Mouse (Mus musculus) E14TG2a.4 (cell line): ENCODE results near the gene Tcap.

ENCODE experiments used
- CTCF ChIP-seq: conservative IDR thresholded peaks from 2 replicates; pipeline ENCODE4 v1.5.1; 2014; ENCODE audit warnings: low read length
- POU5F1 ChIP-seq: IDR thresholded peaks from 2 replicates; pipeline ENCODE4 v1.6.1; 2014; ENCODE audit warnings: low read length, borderline replicate concordance

- TF ChIP-seq CTCF (no peak), POU5F1 (no peak)
These were observed 13.0 kb upstream of the Tcap start for GRCm38 (mm10) chr11:98370588-98370987.
